Mouse (Mus musculus) C2C12 (cell line): ENCODE data around the gene Mcrip2.

ENCODE experiments used
- CTCF ChIP-seq: IDR thresholded peaks from one replicate; pipeline ENCODE4 v1.5.1; 2011; ENCODE audit not compliant: control insufficient read depth, insufficient read depth, insufficient read length
- MAX ChIP-seq: IDR thresholded peaks from one replicate; pipeline ENCODE4 v1.6.1; 2011; ENCODE audit warnings: mild to moderate bottlenecking, control low read depth
- USF1 ChIP-seq: IDR thresholded peaks from one replicate; pipeline ENCODE4 v1.6.1; 2011; ENCODE audit warnings: low read depth, mild to moderate bottlenecking, control low read depth, moderate library complexity

GRCm38 (mm10) chr17:25893975-25894617 lies 25.5 kb upstream of the Mcrip2 start:
- TF ChIP-seq CTCF, result peak; percentile 78
- no peak for TF ChIP-seq USF1
- no peak for TF ChIP-seq MAX
